Mouse (Mus musculus): ENCODE measurements around the gene Aes. TPM values are rescaled to one million over a fixed set of nuclear protein-coding genes. Genes with fewer than 3 reads are reported as not detected.

Gene Aes
- polyA plus RNA-seq, 1 experiment from 2014 or later, result 473 TPM

GRCm38 (mm10) chr10:81605974-81606751, 46.9 kb downstream of the Aes start, which contains the start of gene BC025920:
BC025920 (plus strand) TSS chr10:81606270.
- no peaks in the 10 kb centered on the region for H3K36me3 ChIP-seq (ENCODE audit: control insufficient read depth, insufficient read depth, low read length)
- peak; percentile 90 for ATAC-seq
- H3K27ac ChIP-seq (ENCODE audit: low read length), result peak within 1 kb of the TSS; percentile 94
- H3K9me3 ChIP-seq (ENCODE audit: control insufficient read depth, low read length), result no peaks in the 10 kb centered on the region
- H3K4me3 ChIP-seq (ENCODE audit: low read length), result peak within 1 kb of the TSS; percentile 48
- under 1% methylated on average over 39 of the region's 39 CpGs for WGBS
- peak within 1 kb of the TSS; percentile 78 for H3K4me2 ChIP-seq (ENCODE audit: low read depth, low read length)
- no peaks in the 10 kb centered on the region for H3K27me3 ChIP-seq (replicated peaks; ENCODE audit: control insufficient read depth, insufficient read depth, low read length)
- H3K9ac ChIP-seq (ENCODE audit: low read depth, low read length), result peak within 1 kb of the TSS; percentile 66
- peaks cover 20% of the 10 kb centered on the region for H3K4me1 ChIP-seq (ENCODE audit: control insufficient read depth, insufficient read depth, low read length)

DNA sequence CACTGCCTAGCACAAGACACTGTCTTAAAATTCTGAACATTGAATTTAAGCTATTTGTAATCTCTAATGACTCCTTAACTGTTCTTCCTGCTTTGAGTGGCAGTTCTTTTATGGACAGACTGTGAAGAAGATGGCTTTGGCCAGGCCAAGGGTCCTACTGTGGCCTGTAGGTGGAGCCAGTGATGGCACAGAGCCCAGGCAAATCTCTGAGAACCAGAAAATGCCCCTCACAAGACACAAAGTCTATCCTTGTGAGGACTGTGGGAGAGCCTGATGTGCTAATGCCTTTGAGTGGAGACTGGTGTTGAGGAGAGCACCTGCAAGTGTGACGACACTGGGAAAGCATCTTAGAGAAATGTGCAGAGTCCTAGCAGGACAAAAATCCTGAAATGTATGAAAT, 49.0 kb downstream of the Aes start:
- Histone ChIP-seq H3K4me1 (ENCODE audit: control insufficient read depth, insufficient read depth, low read length) (peaks cover 8% of the 10 kb centered on the region; the same call in 1 of the 2 replicates), H3K27me3 (replicated peaks; ENCODE audit: control insufficient read depth, insufficient read depth, low read length) (no peaks in the 10 kb centered on the region), H3K27ac (ENCODE audit: low read length) (no peak overlapping the region), H3K36me3 (ENCODE audit: control insufficient read depth, insufficient read depth, low read length) (no peaks in the 10 kb centered on the region), H3K9me3 (ENCODE audit: control insufficient read depth, low read length) (no peaks in the 10 kb centered on the region), H3K9ac (ENCODE audit: low read depth, low read length) (no peak overlapping the region), H3K4me2 (ENCODE audit: low read depth, low read length) (no peak overlapping the region), H3K4me3 (ENCODE audit: low read length) (no peak overlapping the region)
- ATAC-seq, result no peak
- 85% methylated on average over 1 of the region's 1 CpGs for WGBS

- Histone ChIP-seq H3K4me2 (ENCODE audit: low read depth, low read length) (no peak overlapping the region), H3K4me1 (ENCODE audit: control insufficient read depth, insufficient read depth, low read length) (0 out of 2 replicates have a peak, but pooled peaks cover 4% of the 10 kb centered on the region), H3K4me3 (ENCODE audit: low read length) (no peak overlapping the region), H3K27me3 (replicated peaks; ENCODE audit: control insufficient read depth, insufficient read depth, low read length) (no peaks in the 10 kb centered on the region), H3K27ac (ENCODE audit: low read length) (no peak overlapping the region), H3K9me3 (ENCODE audit: control insufficient read depth, low read length) (no peaks in the 10 kb centered on the region), H3K36me3 (ENCODE audit: control insufficient read depth, insufficient read depth, low read length) (no peaks in the 10 kb centered on the region), H3K9ac (ENCODE audit: low read depth, low read length) (no peak overlapping the region)
- 66% methylated on average over 3 of the region's 3 CpGs for WGBS
- no peak for ATAC-seq
Observed at GRCm38 (mm10) chr10:81612779-81613178, 53.5 kb downstream of the Aes start.

DNA sequence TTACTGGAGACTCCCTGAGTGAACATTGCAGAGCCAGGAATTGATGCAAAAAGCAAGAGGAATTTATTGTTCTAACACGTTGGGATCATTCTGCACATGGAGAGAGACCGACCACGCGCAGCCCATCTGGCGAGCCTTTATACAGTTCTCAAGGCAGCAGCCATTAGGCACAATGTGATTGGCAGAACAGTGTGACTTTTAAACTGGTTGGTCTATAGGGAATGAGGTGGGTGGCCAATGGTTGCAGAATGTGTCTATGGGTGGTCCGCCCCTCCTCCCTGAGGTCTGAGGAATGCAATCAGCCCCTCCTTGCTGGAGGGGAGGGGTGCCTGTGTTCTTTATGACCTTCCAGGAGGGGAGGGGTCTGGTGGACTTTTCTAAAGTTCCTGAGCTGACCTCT, 56.2 kb downstream of the Aes start:
- no peaks in the 10 kb centered on the region for H3K36me3 ChIP-seq (ENCODE audit: control insufficient read depth, insufficient read depth, low read length)
- H3K4me1 ChIP-seq (ENCODE audit: control insufficient read depth, insufficient read depth, low read length), result 0 out of 2 replicates have a peak, but pooled peaks cover 4% of the 10 kb centered on the region
- ATAC-seq, result peak; percentile 29; the same call in 1 of the 2 replicates
- H3K4me3 ChIP-seq (ENCODE audit: low read length), result no peak overlapping the region
- 53% methylated on average over 6 of the region's 6 CpGs for WGBS
- H3K27me3 ChIP-seq (replicated peaks; ENCODE audit: control insufficient read depth, insufficient read depth, low read length), result no peaks in the 10 kb centered on the region
- H3K9ac ChIP-seq (ENCODE audit: low read depth, low read length), result no peak overlapping the region
- no peak overlapping the region for H3K4me2 ChIP-seq (ENCODE audit: low read depth, low read length)
- H3K27ac ChIP-seq (ENCODE audit: low read length), result no peak overlapping the region
- H3K9me3 ChIP-seq (ENCODE audit: control insufficient read depth, low read length), result peaks cover 2% of the 10 kb centered on the region; the same call in 1 of the 2 replicates

Other genes with a start within 250 kb of the Aes start
- gene Cactin, start 238.4 kb upstream of the Aes start, polyA plus RNA-seq (2015; fragmentation: Nextera tagmentation; extraction: Ambion mirVana), result 28.7 and 29.0 TPM in 2 replicates
- gene Tbxa2r, start 230.8 kb upstream of the Aes start, polyA plus RNA-seq (2015; fragmentation: Nextera tagmentation; extraction: Ambion mirVana), result 21.2 and 21.3 TPM in 2 replicates
- 0.06 and 0.12 TPM in 2 replicates for gene Gipc3, start 216.2 kb upstream of the Aes start, polyA plus RNA-seq (2015; fragmentation: Nextera tagmentation; extraction: Ambion mirVana)
- 69.0 and 71.4 TPM in 2 replicates for gene Hmg20b, start 209.0 kb upstream of the Aes start, polyA plus RNA-seq (2015; fragmentation: Nextera tagmentation; extraction: Ambion mirVana)
- 21.6 and 32.4 TPM in 2 replicates for gene Mfsd12, start 202.0 kb upstream of the Aes start, polyA plus RNA-seq (2015; fragmentation: Nextera tagmentation; extraction: Ambion mirVana)
- gene 4930404N11Rik, start 193.7 kb upstream of the Aes start, polyA plus RNA-seq (2015; fragmentation: Nextera tagmentation; extraction: Ambion mirVana), result 1.4 and 2.7 TPM in 2 replicates
- gene Fzr1, start 181.0 kb upstream of the Aes start, polyA plus RNA-seq (2015; fragmentation: Nextera tagmentation; extraction: Ambion mirVana), result 73.2 and 78.7 TPM in 2 replicates
- gene Dohh, start 175.1 kb upstream of the Aes start, polyA plus RNA-seq (2015; fragmentation: Nextera tagmentation; extraction: Ambion mirVana), result 102 and 109 TPM in 2 replicates
- 2.9 and 3.7 TPM in 2 replicates for gene Gm48551, start 175.0 kb upstream of the Aes start, polyA plus RNA-seq (2015; fragmentation: Nextera tagmentation; extraction: Ambion mirVana)
- gene Gm48552, start 170.5 kb upstream of the Aes start, polyA plus RNA-seq (2015; fragmentation: Nextera tagmentation; extraction: Ambion mirVana), result 0.55 and 1.8 TPM in 2 replicates
- 426 and 504 TPM in 2 replicates for gene Smim24, start 166.4 kb upstream of the Aes start, polyA plus RNA-seq (2015; fragmentation: Nextera tagmentation; extraction: Ambion mirVana)
- gene Nfic, start 103.9 kb upstream of the Aes start, polyA plus RNA-seq (2015; fragmentation: Nextera tagmentation; extraction: Ambion mirVana), result 49.8 and 55.8 TPM in 2 replicates
- 1.4 and 1.5 TPM in 2 replicates for gene Celf5, start 76.8 kb upstream of the Aes start, polyA plus RNA-seq (2015; fragmentation: Nextera tagmentation; extraction: Ambion mirVana)
- gene Ncln, start 63.1 kb upstream of the Aes start, polyA plus RNA-seq (2015; fragmentation: Nextera tagmentation; extraction: Ambion mirVana), result 126 and 137 TPM in 2 replicates
- gene S1pr4, start 59.4 kb upstream of the Aes start, polyA plus RNA-seq (2015; fragmentation: Nextera tagmentation; extraction: Ambion mirVana), result 0.86 and 0.99 TPM in 2 replicates
- 1.1 and 1.5 TPM in 2 replicates for gene Gna15, start 35.3 kb upstream of the Aes start, polyA plus RNA-seq (2015; fragmentation: Nextera tagmentation; extraction: Ambion mirVana)
- 296 and 339 TPM in 2 replicates for gene Gna11, start 14.3 kb upstream of the Aes start, polyA plus RNA-seq (2015; fragmentation: Nextera tagmentation; extraction: Ambion mirVana)
- gene Tle2, start 15.1 kb downstream of the Aes start, polyA plus RNA-seq (2015; fragmentation: Nextera tagmentation; extraction: Ambion mirVana), result 12.6 and 13.6 TPM in 2 replicates
- 21.0 and 22.7 TPM in 2 replicates for gene Tle6, start 41.6 kb downstream of the Aes start, polyA plus RNA-seq (2015; fragmentation: Nextera tagmentation; extraction: Ambion mirVana)
- gene BC025920, start 46.8 kb downstream of the Aes start, polyA plus RNA-seq (2015; fragmentation: Nextera tagmentation; extraction: Ambion mirVana), result 0.61 and 1.2 TPM in 2 replicates
- gene Sirt6, start 68.3 kb downstream of the Aes start, polyA plus RNA-seq (2015; fragmentation: Nextera tagmentation; extraction: Ambion mirVana), result 29.3 and 29.5 TPM in 2 replicates
- gene Ankrd24, start 69.1 kb downstream of the Aes start, polyA plus RNA-seq (2015; fragmentation: Nextera tagmentation; extraction: Ambion mirVana), result 8.2 and 8.7 TPM in 2 replicates
- gene Gm10778, start 89.6 kb downstream of the Aes start, polyA plus RNA-seq (2015; fragmentation: Nextera tagmentation; extraction: Ambion mirVana), result 3.3 and 3.6 TPM in 2 replicates
- gene Zfp433, start 145.3 kb downstream of the Aes start, polyA plus RNA-seq (2015; fragmentation: Nextera tagmentation; extraction: Ambion mirVana), result 9.6 and 11.3 TPM in 2 replicates
- 6.0 TPM in 2 replicates for gene Gm3055, start 211.7 kb downstream of the Aes start, polyA plus RNA-seq (2015; fragmentation: Nextera tagmentation; extraction: Ambion mirVana)

All from intestine, embryonic 16.5 days (tissue).